Mouse (Mus musculus) cerebellum, adult 2 months (tissue): ENCODE data around the gene Atg4d. TPM values are rescaled to one million over a fixed set of nuclear protein-coding genes. Genes with fewer than 3 reads are reported as not detected.
A peak's percentile ranks its signal among the peaks of the same experiment; 100 is the strongest.

Experiments used
- DNase-seq, 2 experiments: peaks; one replicate each; pipeline ENCODE4 v3.0.0; 2021
- H3K27ac ChIP-seq: fragments of 200-500 bp; 2 replicates; pipeline ENCODE4 v1.5.1; 2012; ENCODE audit warnings: low read length, control low read depth, inconsistent platforms; ENCODE audit not compliant: insufficient read depth
- H3K27me3 ChIP-seq: fragments of 200-500 bp; 2 replicates; pipeline ENCODE4 v1.6.1; 2012; ENCODE audit warnings: inconsistent platforms, mild to moderate bottlenecking, low read length, moderate library complexity; ENCODE audit not compliant: control insufficient read depth, insufficient read depth
- H3K4me1 ChIP-seq: fragments of 200-500 bp; 2 replicates; pipeline ENCODE4 v1.6.1; 2011; ENCODE audit warnings: low read length; ENCODE audit not compliant: control insufficient read depth, insufficient read depth
- H3K4me3 ChIP-seq: fragments of 200-500 bp; replicated peaks from 2 replicates; pipeline ENCODE3; 2011; ENCODE audit warnings: mild to moderate bottlenecking, low read depth, low read length, control low read depth; ENCODE audit not compliant: insufficient read depth
- CTCF ChIP-seq: fragments of 200-500 bp; IDR thresholded peaks from 2 replicates; pipeline ENCODE4 v1.5.1; 2011; ENCODE audit warnings: low read depth, mild to moderate bottlenecking, control low read depth, low read length, moderate library complexity, borderline replicate concordance; ENCODE audit not compliant: insufficient read depth
- POLR2A ChIP-seq: fragments of 200-500 bp; IDR thresholded peaks from 2 replicates; pipeline ENCODE4 v1.6.1; 2011; ENCODE audit warnings: low read length, control low read depth, borderline replicate concordance; ENCODE audit not compliant: insufficient read depth
- WGBS: fragments of 180-500 bp; shearing (Covaris S2); methylation state at CpG from one replicate; pipeline ENCODE4 v1.1.7; 2018; 5-methylcytosine and 5-hydroxymethylcytosine counted together
- polyA plus RNA-seq: library from polyadenylated mRNA; depleted of rRNA; stranded (reverse); fragments of >200 nt; gene quantifications from 2 replicates; pipeline ENCODE4 v1.2.3, GENCODE M21; 2012

Atg4d gene
- polyA plus RNA-seq, 1 experiment = 72.4 TPM

- Histone ChIP-seq H3K27me3 (no peaks in the 10 kb centered on the region), H3K4me3 (peak overlapping the region; percentile 82), H3K27ac (peak overlapping the region; percentile 98), H3K4me1 (peaks cover 24% of the 10 kb centered on the region)
- TF ChIP-seq CTCF (no peak), POLR2A (no peak)
- 36% methylated on average over 25 of the region's 25 CpGs for WGBS
- no peak for DNase-seq
These were observed 28.1 kb upstream of the Atg4d start for GRCm38 (mm10) chr9:21236991-21237367.

- peak; percentile 57 to 67 for DNase-seq
- Histone ChIP-seq H3K4me3 (peak overlapping the region; percentile 82), H3K4me1 (peaks cover 22% of the 10 kb centered on the region), H3K27ac (peak overlapping the region; percentile 98), H3K27me3 (no peaks in the 10 kb centered on the region)
- WGBS = 4% methylated on average over 19 of the region's 19 CpGs
- TF ChIP-seq CTCF (peak; percentile 32; the same call in 1 of the 2 replicates), POLR2A (no peak)
These were observed 27.6 kb upstream of the Atg4d start for GRCm38 (mm10) chr9:21237368-21238003.

GRCm38 (mm10) chr9:21238004-21238732 lies 26.9 kb upstream of the Atg4d start:
- Histone ChIP-seq H3K27ac (peak overlapping the region; percentile 98), H3K27me3 (no peaks in the 10 kb centered on the region), H3K4me1 (peaks cover 22% of the 10 kb centered on the region), H3K4me3 (peak overlapping the region; percentile 82)
- WGBS = under 1% methylated on average over 31 of the region's 31 CpGs
- DNase-seq = no peak
- TF ChIP-seq CTCF (no peak), POLR2A (no peak)

- under 1% methylated on average over 82 of the region's 90 CpGs for WGBS
- TF ChIP-seq CTCF (no peak), POLR2A (peak; percentile 46; the same call in 1 of the 2 replicates)
- no peaks in the 10 kb centered on the region for H3K27me3 ChIP-seq
- DNase-seq = peak; percentile 83 to 87
- H3K4me1 ChIP-seq = peaks cover 18% of the 10 kb centered on the region
- peak within 1 kb of the TSS; percentile 82 for H3K4me3 ChIP-seq
- H3K27ac ChIP-seq = peak within 1 kb of the TSS; percentile 98
These were observed 26.2 kb upstream of the Atg4d start, which contains the start of gene Keap1 for GRCm38 (mm10) chr9:21238733-21239464. Gene Keap1, minus strand, starts transcription at chr9:21239361.

- Histone ChIP-seq H3K4me3 (peak overlapping the region; percentile 82), H3K4me1 (peaks cover 18% of the 10 kb centered on the region), H3K27me3 (no peaks in the 10 kb centered on the region), H3K27ac (peak overlapping the region; percentile 98; the same call in 1 of the 2 replicates)
- DNase-seq = no peak
- TF ChIP-seq CTCF (no peak), POLR2A (no peak)
- WGBS = 25% methylated on average over 4 of the region's 4 CpGs
These were observed 25.6 kb upstream of the Atg4d start for GRCm38 (mm10) chr9:21239465-21239848.

GRCm38 (mm10) chr9:21241343-21241742 lies 23.8 kb upstream of the Atg4d start:
- TF ChIP-seq POLR2A (no peak), CTCF (peak; percentile 96)
- no peaks in the 10 kb centered on the region for H3K27me3 ChIP-seq
- DNase-seq = peak; percentile 79 to 86
- peaks cover 17% of the 10 kb centered on the region for H3K4me1 ChIP-seq
- no peak overlapping the region for H3K27ac ChIP-seq
- H3K4me3 ChIP-seq = peak overlapping the region; percentile 20
- 2% methylated on average over 11 of the region's 11 CpGs for WGBS

- TF ChIP-seq POLR2A (peak; percentile 58; the same call in 1 of the 2 replicates), CTCF (no peak)
- DNase-seq = peak in 1 of 2 experiments; percentile 90
- H3K27ac ChIP-seq = peak overlapping the region; percentile 95
- H3K27me3 ChIP-seq = no peaks in the 10 kb centered on the region; the same call in 1 of the 2 replicates
- H3K4me3 ChIP-seq = peak overlapping the region; percentile 76
- WGBS = under 1% methylated on average over 42 of the region's 42 CpGs
- peaks cover 11% of the 10 kb centered on the region; the same call in 1 of the 2 replicates for H3K4me1 ChIP-seq
These were observed 21.2 kb upstream of the Atg4d start for GRCm38 (mm10) chr9:21243826-21244427.
